Mouse (Mus musculus): ENCODE measurements at regions not wholly inside any gene's neighbourhood (a gene's known extent, or its start where the extent isn't known, plus 50 kb on each side); places are given as distances from the start of the nearest gene placed in this dataset.

DNA sequence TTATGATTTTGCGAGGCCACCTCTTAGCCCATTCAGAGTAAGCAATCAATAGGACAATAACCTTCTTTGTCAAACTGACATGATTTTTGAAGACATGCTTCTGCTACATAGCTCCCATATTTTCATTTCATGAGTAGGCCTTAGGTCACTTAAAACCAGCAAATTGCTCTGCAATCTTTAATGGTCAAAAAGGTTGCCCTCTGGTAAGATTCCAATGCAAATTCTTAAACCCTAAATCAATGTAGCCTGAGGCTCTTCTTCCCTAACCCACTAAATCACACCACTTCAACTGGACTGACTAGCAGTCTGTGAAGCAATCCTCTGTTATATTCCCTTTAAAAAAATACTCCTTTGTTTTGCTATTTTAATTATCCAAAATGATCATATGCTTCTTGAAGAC, 1359.0 kb upstream of the Nudt12 start:
- no peak for DNase-seq (ENCODE audit: low spot score in 2 of 2)
- intact Hi-C loops (cut with DNase I), result no loop called here

- intact Hi-C loops (cut with DNase I), result no loop called here
- no peak for DNase-seq (ENCODE audit: low spot score in 2 of 2)
Observed at GRCm38 (mm10) chr17:60355411-60355810, 1342.2 kb upstream of the Nudt12 start.

- intact Hi-C loops (cut with DNase I), result no loop called here
- no peak for DNase-seq (ENCODE audit: low spot score in 2 of 2)
Observed at GRCm38 (mm10) chr17:60344656-60345055, 1331.5 kb upstream of the Nudt12 start.

GRCm38 (mm10) chr17:60337680-60338079, 1324.5 kb upstream of the Nudt12 start:
- DNase-seq (ENCODE audit: low spot score in 2 of 2), result no peak
- intact Hi-C loops (cut with DNase I), result no loop called here

- DNase-seq (ENCODE audit: low spot score in 2 of 2), result peak; percentile 1 to 4
- intact Hi-C loops (cut with DNase I), result no loop called here
Observed at GRCm38 (mm10) chr17:60321046-60321445, 1307.9 kb upstream of the Nudt12 start.

Measured in left cerebral cortex, postnatal 14 days (tissue).